Mouse (Mus musculus) c-Kit-positive CD71-positive TER-119-positive erythroid progenitor cells, embryonic 14.5 days (primary cell): ENCODE results near the gene Med24.
"Not testable (repeated sequence)": the region's sequence is repeated elsewhere in the genome, so short reads cannot be mapped to it uniquely, and the experiment has no call there.

Experiments
- DNase-seq: peaks from one replicate; pipeline ENCODE4 v3.0.0-alpha.2; 2013; ENCODE audit warnings: low spot score

Gene Med24

GRCm38 (mm10) chr11:98693201-98693600, 36.0 kb downstream of the Med24 start:
- DNase-seq, result no peak

DNA sequence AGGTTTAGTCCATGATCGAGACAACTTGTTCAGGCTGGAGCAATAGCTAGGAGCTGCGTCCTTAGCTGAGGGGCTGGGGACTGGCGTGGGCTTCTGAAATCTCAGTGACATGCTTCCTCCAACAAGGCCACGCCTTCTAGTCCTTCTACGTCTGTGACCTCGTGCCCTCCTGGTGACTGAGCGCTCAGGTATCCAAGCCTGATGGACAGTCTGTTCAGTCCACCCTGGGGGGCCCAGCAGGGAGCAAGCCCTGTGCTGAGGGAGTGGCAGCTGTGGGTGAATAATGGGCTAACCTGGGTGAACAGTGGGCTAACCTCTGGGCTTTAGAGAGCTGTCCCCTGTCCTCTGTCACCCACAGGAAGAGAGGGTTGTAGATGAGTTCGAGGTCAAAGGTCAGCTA, 41.2 kb downstream of the Med24 start:
- no peak for DNase-seq

- no peak for DNase-seq
Observed at GRCm38 (mm10) chr11:98686976-98687375, 42.3 kb downstream of the Med24 start.

DNA sequence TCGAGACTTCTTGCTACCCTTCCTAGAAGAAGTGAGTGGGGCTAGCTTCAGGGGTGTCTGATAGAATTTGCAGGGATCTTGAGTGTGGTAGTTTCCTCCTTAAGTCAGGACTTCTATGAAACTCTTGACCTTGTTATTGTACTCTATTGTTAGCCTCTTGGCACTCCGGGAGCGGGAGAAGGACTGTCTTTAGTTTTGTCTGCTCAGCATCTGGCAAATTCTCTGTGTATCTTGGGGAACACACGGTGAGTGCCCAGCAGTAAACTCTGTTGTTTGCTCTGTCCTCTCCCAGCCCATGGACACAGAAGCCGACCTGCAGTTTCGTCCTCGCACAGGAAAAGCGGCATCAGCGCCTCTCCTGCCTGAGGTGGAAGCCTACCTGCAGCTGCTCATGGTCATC, 43.6 kb downstream of the Med24 start:
- DNase-seq, result no peak

DNA sequence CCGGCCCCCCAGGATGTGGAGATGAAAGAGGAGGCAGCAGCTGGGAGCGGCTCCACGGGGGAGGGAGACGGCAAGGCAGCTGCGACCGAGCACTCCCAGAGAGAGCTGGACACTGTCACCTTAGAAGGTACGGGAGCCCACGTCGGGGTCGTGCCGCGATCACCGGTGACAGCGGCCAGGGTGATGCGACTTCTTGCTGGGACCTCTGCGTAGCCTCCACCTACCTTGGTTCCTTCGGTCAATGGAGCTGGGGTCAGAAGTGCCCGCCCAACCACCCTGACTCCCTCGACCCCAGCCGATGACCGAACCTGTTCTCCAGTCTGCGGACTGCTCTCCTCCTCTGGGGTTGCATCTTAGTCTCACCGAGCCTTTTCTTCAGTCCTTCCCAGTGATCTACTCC, 46.4 kb downstream of the Med24 start:
- no peak for DNase-seq

DNA sequence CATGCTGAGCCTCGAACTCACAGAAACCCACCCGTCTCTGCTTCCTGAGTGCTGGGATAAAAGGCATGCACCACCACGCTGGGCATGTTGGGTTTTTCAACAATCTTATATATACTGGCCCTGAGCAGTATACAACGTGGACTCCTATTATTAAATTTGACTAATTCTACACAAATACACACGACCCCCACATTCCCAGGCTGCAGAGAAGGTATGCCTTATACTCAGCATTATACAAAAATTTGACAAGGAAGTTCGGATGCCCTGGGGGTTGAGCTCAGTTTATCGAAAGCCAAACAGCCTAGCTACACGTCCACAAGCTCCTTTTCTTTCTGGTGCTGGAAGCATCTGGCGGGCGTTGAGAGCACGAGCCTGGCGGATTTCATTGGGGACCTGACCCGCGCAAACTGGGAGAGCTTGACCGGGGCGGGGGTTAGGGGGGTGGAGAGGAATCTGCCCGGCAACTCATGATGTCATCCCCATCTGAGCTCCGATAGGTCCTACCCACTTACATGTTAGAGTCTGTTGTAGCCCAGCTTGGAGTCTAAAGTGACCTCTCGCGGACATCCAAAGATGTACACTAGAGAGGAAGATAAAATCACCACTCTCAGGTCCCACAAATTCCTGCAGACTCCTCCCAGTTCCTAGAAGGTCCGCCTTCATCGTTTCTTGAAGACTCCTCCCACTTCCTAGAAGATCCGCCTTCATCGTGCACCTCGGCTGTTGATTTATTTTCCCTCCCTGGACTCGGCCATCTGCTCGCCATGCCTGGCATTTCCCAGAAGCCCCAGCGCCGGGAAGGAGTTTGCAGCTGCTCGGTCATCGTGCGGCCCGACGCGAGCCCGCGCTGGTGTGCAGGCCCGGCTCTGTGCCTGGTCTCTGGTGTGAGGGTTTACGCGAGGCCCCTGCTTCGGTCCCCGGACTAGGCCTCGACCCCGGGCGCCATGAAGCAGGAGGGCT, 47.2 kb downstream of the Med24 start, which contains the start of gene Psmd3:
Psmd3 (plus strand) TSS at position 769 of the 960 bp plus-strand sequence.
- peak; percentile 98 for DNase-seq

GRCm38 (mm10) chr11:98681186-98681585, 48.0 kb downstream of the Med24 start:
- DNase-seq, result no peak

DNA sequence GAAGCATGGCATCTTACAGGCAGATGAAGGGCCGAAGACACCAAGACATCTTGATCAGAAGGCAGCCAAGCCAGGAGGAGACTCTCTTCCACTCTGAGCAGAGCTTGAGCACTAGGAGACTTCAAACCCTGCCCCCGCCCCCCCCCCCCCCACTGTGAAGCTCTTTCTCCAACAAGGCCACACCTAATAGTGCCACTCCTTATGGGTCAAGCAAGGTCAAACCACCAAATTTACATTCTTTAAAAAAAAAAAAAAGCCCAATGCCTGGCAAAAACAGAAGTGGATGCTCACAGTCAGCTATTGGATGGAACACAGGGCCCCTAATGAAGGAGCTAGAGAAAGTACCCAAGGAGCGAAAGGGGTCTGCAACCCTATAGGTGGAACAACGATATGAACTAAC, 48.6 kb downstream of the Med24 start:
- not testable (repeated sequence) for DNase-seq

DNA sequence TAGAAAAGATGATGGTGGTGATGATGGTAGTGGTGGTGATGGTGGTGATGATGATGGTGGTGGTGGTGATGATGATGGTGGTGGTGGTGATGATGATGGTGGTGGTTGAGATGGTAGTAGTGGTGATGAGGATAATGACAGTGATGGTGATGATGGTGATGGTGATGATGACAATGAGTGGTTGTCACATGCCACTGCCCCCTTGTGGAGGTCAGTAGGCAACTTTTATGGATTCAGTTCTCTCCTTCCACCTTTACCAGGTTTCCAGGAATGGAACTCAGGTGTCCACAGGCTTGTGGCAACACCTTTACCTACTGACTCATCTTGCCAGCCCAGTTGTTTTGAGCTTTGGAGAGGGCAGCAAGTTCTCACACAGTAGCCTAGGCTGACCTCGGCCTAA, 49.2 kb downstream of the Med24 start:
- no peak for DNase-seq

DNA sequence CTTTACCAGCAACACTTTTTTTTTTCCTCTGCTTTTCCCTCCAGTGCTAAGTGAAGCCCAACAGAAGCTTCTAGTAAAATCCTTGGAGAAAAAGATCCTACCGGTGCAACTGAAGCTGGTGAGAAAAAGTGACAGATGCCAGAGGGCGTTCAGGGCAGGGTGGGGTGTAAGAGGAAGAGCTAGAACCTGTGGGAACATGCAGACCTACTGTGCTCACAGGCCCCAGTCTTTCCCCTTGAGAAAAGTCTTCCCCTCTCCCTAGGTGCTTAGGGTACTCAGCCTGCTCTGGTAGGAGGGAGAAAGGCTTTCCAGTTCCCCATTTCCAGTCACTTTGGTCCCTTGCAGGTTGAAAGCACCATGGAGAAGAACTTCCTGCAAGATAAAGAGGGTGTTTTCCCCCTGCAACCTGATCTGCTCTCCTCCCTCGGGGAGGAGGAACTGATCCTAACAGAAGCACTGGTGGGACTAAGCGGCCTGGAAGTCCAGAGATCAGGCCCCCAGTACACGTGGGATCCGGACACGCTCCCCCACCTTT, 53.3 kb downstream of the Med24 start:
- DNase-seq, result no peak

- DNase-seq, result peak; percentile 36
Observed at GRCm38 (mm10) chr11:98673136-98673535, 56.1 kb downstream of the Med24 start.

DNA sequence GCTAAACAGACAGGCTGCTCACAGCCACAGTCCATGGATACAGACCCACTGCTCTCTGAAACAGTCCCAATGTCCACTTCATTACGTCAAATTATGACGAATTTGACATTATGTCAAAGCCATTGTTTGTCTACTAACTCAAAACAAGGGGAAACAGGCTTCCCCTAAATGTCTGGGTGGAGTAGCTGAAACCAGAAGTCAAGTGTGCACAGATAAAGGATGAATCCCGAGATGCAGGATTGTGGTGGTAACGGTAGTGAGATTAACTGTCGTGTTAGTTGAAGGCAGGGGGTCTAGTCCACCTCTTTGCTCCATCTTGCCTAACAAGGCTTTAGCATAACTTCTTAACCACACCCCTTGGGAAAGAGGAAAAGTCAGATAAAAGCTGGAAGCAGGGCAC, 56.8 kb downstream of the Med24 start:
- no peak for DNase-seq

DNA sequence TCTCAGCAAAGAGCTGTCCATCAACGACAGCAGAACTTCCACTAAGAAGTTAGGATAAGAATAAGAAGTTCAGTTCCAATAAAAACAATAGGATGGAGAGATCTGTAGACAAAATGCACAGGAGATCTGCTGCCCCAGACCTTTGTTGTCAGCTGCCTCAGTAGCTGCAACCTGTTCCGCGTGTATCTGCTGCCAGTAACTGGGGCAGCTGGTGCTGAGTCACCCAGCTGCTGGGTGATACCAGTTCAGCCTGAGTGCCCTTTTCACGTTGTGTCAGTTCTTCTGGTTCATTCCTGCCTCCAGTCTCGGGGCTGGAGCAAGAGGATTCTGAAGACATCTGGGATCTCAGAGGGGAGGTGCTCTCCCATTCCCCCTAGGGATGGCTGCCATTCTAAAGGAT, 57.4 kb downstream of the Med24 start:
- DNase-seq, result peak; percentile 47

GRCm38 (mm10) chr11:98671284-98671815, 57.9 kb downstream of the Med24 start:
- no peak for DNase-seq

DNA sequence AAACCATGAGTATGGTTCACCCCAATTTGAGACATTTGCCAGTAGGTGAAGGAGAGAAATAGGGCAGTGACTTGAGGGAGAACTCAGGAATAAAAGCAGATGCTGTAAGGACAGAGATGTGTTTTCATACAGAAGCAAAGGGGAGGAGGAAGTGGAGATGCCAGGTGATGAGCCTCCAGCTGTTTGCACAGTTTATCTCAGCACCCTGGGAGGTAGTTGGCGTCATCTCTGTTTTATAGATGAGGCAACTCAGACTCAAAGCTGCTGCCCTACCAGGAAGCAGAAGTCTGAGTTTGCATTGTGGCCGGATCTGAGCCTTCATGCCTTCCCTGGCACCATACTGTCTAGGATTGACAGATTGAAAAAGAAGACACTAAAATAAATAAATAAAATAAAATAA, 60.3 kb downstream of the Med24 start:
- no peak for DNase-seq

- DNase-seq, result no peak
Observed at GRCm38 (mm10) chr11:98664091-98664490, 65.1 kb downstream of the Med24 start, which contains the start of gene Gsdma. Gsdma (plus strand) TSS chr11:98664351.

GRCm38 (mm10) chr11:98660517-98660916, 68.7 kb downstream of the Med24 start:
- peak; percentile 53 for DNase-seq

DNA sequence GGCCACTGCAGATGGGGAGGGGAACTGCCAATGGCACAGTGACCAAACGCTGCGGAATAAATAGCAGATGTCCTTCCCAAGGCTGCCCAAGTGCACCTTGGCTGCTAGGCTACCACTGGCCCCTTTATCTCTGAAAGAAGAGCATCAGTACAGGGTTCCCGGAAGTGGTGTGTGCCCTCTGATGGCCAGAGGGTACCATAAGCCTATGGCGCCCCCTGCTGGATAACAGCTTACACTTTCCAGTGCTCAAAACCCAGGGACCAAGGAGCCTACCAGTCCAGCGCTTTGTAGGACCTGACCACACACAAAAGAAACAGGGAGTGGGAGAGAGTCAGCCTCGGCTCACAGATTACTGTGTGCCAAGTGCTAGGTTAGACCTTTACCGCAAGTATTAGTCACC, 74.2 kb downstream of the Med24 start:
- DNase-seq, result peak; percentile 40
